Mouse (Mus musculus) olfactory bulb, adult 2 months (tissue): ENCODE data around the gene Plk5.

Experiments used
- CTCF ChIP-seq: fragments of 200-500 bp; IDR thresholded peaks from 2 replicates; pipeline ENCODE4 v1.5.1; 2012; ENCODE audit warnings: low read depth, mild to moderate bottlenecking, low read length, moderate library complexity; ENCODE audit not compliant: insufficient read depth
- POLR2A ChIP-seq: fragments of 200-500 bp; IDR thresholded peaks from 2 replicates; pipeline ENCODE4 v1.6.1; 2012; ENCODE audit warnings: mild to moderate bottlenecking, low read depth, low read length, moderate library complexity; ENCODE audit not compliant: insufficient read depth

- TF ChIP-seq POLR2A (no peak), CTCF (no peak)
Measured at GRCm38 (mm10) chr10:80345122-80345521, 11.1 kb upstream of the Plk5 start.
